Mouse (Mus musculus): ENCODE data around the gene Dclk3.

- no peak for TF ChIP-seq POLR2A (IDR thresholded peaks at IDR 0.05; ENCODE audit: borderline replicate concordance, control insufficient read depth, low read depth, low read length)
- TF ChIP-seq CTCF (IDR thresholded peaks at IDR 0.05; ENCODE audit: control insufficient read depth, insufficient read depth, low read length), result no peak
Measured at GRCm38 (mm10) chr9:111500211-111500610, 61.3 kb downstream of the Dclk3 start.
